Mouse (Mus musculus) lung, postnatal 25 days (tissue): ENCODE results near the gene Emb.

Source experiments
- DNase-seq: peaks from one replicate; pipeline ENCODE4 v3.0.0; 2022; ENCODE audit warnings: low spot score

The Emb gene

DNA sequence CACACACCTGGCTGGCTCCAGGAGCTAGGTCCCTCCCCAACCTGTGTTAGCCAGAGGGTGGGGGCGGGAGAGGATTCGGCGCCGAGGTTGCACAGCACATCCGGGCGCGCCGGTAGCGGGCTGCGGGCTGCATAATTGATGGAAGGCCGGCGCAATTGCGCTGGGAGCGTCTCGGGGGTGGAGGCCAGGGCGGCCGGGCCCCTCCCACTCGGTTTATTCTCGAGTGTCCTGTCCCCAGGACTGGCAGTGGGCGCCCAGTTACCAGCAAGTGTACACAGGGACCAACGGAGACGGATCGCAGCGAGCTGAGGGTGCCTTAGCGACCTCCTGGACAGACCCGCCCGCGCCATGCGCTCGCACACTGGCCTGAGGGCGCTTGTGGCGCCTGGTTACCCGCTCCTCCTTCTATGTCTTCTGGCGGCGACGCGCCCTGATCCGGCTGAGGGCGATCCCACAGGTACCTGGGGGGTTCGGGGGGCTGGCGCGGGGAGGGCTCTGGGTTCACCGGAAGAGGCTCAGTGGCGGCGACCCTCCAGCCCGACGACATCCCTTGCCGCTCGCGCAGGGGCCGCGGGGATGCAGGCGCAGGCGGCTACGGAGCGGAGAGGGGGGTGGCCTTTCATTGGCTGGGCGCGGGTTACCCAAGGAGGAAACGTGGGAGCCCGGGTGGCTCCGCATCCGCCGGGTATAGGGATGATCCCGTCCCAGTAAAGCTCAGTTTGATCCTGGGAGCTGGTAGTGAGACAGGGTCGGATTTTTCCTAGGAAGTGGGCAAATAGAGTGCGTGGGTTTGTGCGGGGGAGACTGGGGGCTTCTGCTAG lies 12.4 kb downstream of the Emb start, which contains the start of gene Gm17509:
Gene Gm17509 (minus strand): TSS at position 575 of the 821 bp plus-strand sequence.
- DNase-seq: peak; percentile 64

DNA sequence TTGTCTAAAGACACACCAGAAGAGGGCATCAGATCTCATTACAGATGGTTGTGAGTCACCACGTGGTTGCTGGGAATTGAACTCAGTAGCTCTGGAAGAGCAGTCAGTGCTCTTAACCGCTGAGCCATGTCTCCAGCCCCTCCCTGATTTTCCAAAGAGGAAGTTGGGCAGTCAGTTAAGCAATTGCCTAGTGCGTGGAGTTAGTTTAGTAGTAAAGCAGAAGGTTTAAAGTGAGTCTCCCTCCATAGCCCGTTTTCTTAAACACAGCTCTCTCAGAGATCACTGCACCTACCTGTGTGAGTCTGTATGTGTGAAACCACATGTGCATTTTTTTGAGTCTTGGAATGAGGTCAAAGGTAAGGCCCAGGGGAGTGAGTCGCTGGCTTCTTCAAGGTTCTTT lies 14.8 kb downstream of the Emb start:
- DNase-seq: peak; percentile 51

DNA sequence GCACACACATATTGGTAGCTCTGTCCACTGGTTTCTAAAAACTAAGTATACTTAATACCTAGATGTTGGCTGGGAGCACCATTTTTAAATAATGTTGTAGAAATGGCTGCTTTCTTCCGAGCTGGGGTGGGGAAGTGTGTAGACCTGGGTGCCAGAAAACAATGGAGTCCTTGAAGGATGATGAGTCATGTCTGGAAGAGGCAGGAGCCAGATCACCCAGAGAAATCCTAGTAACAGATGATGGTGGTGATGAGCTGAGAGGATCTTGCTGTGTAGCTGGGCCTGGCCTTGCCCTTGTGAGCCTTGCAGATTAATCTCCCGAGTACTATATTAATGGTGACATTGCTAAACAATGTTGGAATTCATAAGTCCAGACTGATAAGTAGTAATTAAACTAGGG lies 16.6 kb downstream of the Emb start:
- no peak for DNase-seq

DNA sequence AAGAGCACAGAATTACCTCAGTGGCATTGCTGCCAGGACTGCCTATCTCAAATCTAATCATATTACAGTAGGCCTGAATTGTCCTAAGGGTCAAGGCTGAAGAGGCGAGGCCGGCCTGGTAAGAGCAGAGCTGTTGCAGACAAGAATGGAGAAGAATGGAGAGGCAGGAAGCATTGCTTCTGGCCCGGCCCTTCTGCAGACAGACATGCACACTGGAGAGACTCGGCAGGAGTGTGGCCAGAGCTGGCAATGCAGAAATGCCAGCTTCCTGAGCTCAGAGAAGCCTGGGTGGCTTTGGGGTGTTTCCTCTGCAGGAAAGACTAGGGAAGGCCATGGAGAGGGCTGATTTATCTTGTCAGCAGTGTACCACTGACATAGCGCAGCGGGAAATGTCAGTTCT lies 17.2 kb downstream of the Emb start:
- no peak for DNase-seq

DNA sequence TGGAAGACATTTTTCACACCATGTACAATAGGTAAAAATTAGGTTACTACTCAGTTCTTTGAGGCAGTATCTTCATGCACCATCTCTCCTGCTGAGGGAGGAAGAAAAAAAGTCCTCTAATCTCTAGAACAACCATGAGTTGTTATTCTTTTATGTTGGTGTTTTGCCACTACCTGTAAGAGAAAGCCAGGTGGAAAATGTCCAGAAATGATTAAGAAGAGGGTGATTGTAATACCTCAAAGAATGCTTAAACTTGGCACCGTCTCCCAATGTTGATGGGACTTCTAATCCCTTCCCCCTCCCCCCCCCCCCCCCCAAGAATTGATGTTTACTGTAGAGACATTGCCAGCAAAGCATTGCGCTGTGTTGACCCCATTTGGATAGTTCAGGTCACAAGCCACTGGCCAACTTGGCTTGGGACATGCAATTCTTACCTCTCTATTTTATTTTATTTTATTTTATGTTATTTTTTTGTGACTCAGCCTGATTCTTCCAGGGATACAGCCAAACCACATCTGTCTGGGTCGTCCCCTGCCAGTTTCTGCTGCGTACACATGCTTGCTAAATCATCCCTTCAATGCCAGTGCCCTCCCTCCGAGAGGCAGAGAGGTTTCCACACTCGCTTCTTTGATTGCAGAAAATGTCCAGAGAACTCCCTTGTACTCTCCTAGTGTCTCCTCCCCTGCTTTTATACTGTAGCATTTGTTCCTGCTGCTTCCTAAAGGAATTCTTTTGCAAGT lies 22.2 kb downstream of the Emb start:
- no peak for DNase-seq

DNA sequence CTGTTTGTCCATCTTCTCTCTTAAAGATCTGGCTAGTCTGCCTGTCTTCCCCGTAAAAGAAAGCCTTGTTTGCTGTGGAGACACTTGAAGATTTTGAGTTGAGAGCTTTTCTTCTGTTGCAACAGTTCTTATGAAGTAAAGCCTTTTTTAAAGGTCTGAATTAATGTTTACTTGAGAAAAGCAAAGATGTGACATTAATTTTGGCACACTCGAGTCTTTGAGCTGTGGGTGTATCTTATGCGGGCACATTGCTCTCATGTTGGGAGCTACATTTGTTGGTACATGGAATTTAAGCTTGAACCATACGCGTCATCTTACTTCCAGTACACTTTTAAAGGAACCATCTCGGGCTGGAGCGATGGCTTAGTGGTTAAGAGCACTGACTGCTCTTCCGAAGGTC lies 25.5 kb downstream of the Emb start:
- no peak for DNase-seq

DNA sequence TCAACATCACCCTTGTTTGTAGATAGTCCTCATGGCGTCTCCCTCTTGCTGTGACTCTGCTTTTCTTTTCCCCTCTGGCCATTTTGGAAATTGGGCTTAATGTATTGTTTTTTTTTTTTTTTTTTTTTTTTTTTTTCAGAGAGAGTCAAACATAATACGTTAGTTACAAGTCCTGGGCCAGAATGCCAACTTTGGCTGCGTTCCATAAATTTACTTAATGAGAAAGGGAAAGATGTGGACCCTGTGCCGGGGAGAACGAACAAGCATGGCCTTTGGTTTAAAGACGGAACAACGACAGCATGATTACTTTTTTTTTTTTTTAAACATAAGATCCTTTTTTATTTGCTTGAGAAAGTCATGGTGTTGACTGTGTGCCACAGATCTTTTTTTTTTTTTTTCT lies 26.1 kb downstream of the Emb start:
- DNase-seq: no peak

DNA sequence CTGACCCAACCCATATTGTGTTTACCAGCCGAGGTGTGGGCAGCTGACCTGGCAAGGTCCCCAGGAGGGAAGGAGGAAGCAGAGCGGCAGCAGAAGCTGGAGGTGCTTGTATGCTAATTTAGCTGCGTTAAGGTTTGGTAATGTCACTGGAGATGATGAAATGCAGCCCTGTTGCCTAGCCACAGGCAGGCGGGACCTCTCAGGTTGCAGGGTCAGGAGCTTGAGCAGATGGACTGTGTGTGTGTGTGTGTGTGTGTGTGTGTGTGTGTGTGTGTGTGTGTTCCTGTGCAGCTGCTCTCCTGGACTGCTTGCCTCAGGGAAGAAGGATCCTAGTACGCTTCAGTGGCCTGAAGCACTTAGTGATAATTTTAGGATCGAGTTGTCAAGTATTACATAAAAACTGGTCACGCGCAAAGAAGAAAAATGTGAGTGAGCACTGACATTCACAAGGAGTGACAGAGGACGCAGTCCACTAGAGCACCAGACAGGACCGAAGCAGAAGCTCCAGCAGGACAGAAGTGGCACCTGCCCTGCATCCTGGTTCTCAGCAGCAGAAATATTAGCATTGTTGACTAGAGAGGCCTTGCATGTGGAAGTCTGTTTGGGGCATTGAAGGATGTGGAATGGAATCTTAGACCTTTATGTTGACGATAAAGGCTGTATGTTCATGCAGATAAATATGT lies 27.3 kb downstream of the Emb start:
- peak; percentile 86 for DNase-seq

DNA sequence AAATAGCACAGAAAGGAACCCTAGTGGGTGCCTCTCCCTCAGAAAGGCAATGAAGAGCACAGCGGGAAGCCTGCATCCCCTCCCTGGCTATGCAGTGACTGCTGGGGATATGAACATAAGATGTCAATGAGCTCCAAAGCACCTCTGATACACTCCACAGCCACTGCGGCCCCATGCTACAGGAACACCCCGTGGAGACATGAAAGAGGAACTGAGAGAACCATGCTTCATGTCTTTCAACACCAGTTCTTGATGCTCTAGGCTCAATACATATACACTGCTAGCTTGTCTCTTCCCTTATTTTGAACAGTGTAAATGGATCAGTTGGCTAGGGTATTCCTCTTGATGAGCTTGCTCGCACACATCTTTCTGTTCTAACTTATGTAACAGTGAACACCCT lies 28.8 kb downstream of the Emb start:
- DNase-seq: no peak

DNA sequence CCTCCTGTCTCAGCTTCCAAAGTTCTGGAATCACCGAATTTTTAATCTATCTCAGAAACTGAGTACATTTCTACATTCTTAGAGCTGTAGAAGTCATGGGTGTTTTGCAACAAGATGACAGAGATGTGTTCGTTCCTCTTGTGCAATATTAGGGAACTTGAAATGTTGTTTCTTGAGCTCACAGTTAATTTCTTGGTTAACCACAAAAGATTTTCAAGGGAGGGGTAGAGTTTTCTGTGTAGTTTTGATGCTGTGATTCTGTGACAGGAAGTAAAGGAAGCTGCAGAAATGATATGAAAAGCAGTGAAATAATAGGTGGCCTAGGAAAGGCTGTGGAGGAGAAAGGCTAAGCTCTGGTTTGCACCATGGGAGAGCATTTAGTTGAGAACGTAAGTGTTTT lies 33.7 kb downstream of the Emb start:
- peak; percentile 41 for DNase-seq

DNA sequence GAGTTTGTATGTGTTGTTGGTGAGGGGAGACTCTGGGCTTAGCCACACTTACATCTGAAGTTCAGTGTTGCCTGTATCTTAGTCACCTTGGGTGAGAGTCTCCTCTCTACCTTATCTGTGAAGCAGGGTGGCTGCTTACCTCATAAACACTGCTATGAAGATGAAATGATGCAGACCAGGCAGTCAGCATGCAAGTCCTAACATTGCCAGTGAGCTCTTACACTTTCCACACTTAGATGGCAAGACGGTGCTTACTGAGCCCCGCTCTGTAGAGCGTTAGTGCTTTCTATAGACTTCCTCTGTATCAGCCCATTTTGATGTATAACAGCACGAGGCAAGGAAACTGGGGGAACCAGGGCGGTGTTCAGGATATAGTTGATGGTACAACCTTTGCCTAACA lies 34.3 kb downstream of the Emb start:
- DNase-seq: no peak

DNA sequence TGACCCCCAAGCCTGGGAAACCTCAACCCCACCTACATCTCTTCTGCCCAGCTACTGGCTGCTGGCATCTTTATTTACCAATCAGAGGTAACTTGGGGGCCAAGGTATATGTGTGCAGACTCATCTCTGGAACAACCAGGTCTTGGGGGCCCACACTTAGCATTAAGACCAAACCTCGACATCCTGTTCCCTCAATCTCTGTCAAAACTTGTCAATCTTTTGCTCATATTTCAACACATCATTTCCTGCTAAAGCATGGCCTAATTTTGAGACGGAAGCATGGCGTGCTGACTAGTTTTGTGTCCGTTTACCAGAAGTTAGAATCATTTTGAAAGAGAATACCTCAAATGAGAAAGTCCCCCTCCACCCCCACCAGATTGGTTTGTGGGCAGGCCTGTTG lies 52.4 kb downstream of the Emb start:
- no peak for DNase-seq

DNA sequence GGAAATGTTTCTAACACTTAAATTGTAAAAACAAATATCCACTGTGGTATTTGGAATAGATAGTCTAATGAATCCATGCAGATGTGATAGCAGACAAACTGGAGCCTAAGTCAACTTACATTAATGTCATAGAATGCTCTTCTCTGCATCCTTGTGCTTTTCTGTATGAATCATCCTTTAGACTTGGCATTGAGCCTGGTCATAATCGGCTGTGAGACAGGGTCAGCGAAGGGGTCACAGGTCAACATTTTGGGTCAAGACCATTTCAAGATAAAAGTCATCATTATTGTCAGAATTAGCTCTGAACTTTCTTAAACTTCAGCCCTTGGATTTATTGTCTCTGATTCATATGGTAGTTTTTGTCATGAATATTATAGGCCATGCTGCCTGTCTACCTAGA lies 57.8 kb downstream of the Emb start:
- no peak for DNase-seq

DNA sequence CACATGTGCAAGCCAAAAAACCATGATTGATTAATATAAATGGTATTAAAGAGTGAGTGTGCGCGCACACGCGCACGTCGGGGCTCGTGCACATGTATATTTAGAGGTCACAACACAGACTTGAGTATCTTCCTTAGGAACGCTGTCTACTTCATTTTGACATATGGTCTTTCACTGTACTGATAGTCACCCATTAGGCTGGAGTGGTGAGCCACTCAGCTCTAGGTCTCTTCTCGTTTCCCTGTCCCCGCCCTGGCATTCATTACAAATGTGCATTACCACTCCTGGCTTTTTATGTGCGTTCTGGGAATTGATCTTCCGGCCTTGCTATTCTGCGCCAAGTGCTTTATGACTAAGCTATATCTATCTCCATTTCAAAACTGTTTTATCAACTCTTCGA lies 59.6 kb downstream of the Emb start:
- DNase-seq: no peak

DNA sequence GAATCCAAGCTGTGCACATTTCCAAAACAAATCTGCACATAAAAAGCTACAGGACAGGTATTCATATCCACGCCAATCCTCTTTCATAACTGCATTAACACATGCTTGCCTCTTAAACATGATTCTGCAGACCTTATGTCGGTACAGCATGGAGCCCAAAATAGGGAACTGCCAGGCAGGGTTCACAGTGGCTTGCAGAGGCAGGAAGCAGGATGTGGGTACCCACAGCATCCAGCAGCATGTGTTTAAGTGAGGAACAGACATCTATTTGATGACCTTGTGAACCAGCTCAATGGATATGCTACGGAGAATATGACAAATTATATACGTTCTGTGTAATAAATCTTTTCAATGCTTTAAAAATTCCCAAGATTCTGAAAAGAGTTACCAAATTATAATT lies 75.7 kb downstream of the Emb start:
- DNase-seq: peak; percentile 25

DNA sequence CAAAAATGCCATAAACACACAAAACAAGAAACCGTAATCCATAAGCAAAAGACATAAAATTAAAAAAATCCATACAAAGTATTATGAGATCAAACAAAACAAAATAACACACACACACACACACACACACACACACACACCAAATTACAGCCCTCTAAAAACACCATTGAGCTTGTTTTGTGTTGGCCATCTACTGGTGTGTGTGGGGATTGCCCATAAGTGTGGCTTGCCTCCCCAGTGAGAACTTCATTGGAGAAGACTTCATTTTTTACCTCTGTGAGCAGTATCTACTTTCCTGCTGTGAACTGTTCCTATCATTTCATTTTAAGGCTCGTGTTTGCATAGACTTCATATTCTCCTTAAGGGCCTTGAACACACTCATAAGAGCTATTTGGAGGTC lies 78.6 kb downstream of the Emb start:
- no peak for DNase-seq

DNA sequence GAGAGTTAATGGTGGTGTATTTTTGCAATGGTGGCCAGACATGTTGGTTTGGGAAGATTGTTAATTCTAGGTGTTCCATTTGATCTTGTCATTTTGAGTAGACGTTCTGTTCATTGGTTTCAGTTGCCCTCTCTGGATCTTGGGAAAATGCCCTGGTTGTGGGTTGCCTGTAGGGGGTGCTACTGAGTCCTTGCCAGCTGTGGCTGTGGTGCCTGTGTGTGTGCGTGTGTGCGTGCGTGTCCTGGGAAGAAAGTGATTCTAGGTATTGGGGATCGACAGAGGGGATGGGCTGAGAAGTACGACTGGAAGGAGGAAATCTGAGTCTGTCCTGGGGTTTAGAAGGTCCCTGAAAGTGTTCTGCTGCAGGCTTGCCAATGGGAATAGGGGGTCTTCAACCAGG lies 79.1 kb downstream of the Emb start:
- no peak for DNase-seq

DNA sequence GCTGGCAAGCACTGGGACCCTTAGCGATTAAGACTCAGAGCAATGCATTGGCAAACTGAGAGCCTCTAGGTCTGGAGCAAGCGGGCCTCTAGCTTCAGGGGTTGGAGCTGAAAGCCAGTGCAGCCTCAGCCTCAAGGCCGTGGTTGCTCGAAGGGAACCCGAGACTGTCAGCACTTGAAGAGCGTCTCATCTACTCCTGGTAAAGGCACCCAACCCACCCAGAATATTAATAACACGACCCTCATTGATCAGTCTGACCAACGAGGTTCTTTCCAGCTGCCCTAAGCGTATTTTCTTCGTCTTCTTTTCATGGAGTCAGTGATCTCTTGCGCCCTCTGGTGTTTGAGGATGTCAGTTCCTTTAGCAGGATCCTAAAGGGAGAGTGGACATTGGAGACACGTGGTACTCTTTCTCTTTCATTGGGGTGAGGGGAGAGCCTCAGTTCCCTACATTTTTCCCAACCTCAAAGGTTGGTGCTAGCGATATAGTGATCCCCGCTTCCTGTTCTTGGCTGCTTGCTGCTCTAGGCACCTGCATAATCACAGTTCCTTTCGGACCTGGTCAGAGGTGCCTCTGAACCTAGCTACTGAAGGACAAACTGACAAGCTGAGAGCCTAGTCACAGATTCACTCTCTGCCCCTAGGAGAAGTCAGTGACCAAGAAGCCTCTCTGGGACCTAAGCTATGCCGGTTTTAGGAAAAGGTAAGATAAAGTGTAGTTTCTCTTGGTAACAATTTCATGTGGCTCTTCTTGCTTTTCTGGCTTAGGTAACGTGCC lies 81.3 kb downstream of the Emb start:
- DNase-seq: peak; percentile 72

DNA sequence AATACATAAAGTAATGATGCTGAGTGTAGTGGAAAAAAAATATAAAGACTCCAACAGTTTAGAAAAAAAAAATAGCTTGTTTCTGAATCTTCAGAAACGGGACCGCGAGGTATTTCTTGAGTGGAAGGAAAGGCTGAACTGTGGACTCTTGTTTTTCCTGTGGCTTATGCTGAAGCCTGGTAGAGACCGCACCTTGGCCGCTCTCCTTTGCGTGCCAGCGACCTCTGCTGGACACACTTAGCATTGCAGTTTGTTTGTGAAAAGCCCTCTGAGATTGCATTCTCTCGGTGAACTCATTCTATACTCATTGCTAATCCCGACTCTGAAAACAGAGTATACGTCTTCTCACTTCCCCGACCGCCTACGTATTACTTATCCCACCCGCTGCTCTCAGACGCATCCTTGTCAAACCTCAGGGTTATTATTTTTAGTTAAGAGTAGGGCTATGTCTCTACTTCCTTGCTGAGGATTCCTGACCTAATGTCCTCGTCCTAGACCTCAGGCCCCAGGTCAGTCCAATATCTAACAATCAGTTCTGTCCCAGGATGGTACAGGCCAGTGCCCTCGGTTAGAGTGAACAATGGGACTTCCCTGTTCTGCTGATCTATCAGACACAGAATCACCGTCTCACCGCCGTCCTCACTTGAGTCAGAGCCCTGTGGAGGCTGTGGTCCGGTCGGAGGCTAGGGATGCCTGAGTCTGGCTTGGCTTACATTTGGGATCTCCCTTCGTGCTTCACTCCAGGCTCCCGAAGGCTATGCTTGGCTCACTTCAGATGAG lies 103.3 kb downstream of the Emb start:
- DNase-seq: peak; percentile 60
